Mouse (Mus musculus) brain, embryonic 14.5 days (tissue): ENCODE measurements around the gene Olr1.

Experiments
- CTCF ChIP-seq: fragments of 200-500 bp; IDR thresholded peaks from 2 replicates; pipeline ENCODE4 v1.5.1; 2012; ENCODE audit warnings: inconsistent platforms, mild to moderate bottlenecking, moderate library complexity, borderline replicate concordance; ENCODE audit not compliant: insufficient read depth, insufficient read length; ENCODE audit errors: extremely low read depth
- POLR2A ChIP-seq: fragments of 200-500 bp; IDR thresholded peaks from 2 replicates; pipeline ENCODE4 v1.6.1; 2012; ENCODE audit warnings: mild to moderate bottlenecking, inconsistent platforms, borderline replicate concordance; ENCODE audit not compliant: poor library complexity, insufficient read depth, insufficient read length, severe bottlenecking; ENCODE audit errors: extremely low read depth

GRCm38 (mm10) chr6:129529605-129530004 is 22.6 kb upstream of the Olr1 start:
- no peak for TF ChIP-seq POLR2A
- no peak for TF ChIP-seq CTCF
